Mouse (Mus musculus) effector memory CD4-positive, alpha-beta T cell, adult 7 months (primary cell): ENCODE data around the gene Glt6d1. TPM values are rescaled to one million over a fixed set of nuclear protein-coding genes. Genes with fewer than 3 reads are reported as not detected.

Experiments used
- polyA plus RNA-seq: library from polyadenylated mRNA; unstranded; fragments of 100-300 nt; shearing (Covaris generic); gene quantifications from one replicate; pipeline ENCODE4 v1.2.1, GENCODE M21; 2017

Gene Glt6d1
- 0.73 TPM for polyA plus RNA-seq

DNA sequence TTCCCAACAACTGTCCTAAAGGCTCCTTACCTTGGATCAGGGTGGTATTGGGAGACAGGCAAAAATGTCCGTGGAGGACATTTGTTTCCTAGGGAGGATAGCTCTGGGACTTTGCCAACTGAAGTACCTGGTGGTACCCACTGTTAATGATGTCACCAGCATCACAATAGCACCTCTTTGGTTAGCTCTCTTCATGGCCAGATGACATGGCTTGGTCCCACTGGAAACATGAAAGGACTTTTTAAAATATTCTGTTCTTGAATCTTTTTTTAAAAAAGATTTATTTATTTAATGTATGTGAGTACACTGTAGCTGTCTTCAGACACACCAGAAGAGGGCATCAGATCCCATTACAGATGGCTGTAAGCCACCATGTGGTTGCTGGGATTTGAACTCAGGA is at the start of gene Glt6d1:
Gene Glt6d1, minus strand, starts transcription at position 101 of the 400 bp plus-strand sequence.

DNA sequence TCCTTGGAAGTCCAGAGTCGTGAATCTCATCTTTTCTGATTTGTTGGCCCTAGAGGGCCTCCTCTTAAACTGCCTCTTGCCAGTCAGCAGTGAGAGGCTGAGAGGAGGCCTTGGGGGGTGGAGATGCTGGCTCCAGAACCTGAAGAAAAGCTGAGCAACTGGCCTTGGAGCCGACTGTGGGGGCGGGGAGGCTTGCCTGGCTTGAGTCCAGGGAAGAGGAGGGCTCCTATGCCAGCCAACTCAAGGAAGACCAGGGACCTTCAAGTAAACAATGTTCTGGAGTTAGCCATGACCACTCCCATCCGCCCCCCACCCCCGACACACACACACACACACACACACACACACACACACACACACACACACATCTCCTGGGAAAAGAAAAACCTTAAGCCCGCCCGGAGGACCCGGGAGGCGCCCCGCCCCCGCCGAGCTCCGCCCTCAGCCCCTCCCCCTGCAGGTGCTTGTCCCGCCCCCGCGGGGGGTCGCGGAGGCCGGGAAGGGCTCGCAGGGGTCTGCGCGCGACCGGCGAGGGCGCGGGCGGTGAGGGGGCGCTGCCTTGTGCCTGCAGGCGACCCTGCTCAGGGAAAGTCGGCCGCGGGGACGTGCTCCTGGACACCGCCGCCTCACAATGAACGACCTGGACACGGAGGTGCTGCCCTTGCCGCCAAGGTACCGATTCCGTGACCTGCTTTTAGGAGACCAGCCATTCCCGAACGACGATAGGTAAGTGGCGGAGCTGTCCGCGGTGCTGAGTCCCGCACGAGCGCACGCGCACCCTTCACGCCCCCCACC is 47.9 kb upstream of the Glt6d1 start, which contains the start of gene Kcnt1:
Gene Kcnt1, plus strand, starts transcription at position 398 of the 795 bp plus-strand sequence.

DNA sequence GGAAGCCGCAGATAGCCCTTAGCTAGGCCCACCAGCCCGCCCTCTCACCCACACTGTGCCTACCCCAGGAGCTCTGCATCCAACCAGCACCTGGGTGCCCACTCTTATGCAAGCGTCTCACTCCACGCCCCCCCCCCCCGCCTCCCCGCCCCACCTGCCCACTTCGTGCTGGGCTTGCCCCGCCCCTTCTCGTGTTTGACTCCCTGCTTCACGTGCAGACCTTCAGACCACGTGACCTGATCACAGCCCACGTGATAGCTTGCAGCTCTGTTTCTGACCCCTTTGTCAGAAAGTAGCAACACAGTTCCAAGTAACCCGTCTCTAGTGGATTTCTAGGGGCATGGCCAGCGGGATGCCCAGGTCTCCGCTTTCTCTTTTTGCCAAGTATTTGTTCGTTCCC is 31.6 kb upstream of the Glt6d1 start, which contains the start of gene Sohlh1:
Gene Sohlh1, minus strand, starts transcription at position 23 of the 400 bp plus-strand sequence.

DNA sequence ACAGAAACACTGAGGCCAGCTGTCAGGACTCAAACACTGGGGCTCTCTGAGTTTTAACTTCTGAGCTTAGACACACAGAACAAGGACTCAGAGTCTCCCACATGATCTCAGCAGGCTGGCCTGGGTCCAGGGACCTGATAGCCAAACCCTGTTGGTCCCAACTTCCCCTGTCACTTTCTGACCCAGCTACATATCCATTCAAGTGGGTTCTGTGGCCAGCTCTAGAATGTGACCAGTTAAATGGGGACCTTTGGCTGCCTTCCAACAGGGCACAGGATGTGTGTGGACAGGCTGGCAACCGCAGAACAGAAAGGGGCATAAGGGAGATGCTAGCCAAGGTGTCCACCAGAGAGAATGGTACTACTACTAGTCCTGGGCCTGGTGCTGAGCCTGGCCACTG is 7.2 kb upstream of the Glt6d1 start, which contains the start of gene Lcn9:
Gene Lcn9, plus strand, starts transcription at position 348 of the 400 bp plus-strand sequence.

DNA sequence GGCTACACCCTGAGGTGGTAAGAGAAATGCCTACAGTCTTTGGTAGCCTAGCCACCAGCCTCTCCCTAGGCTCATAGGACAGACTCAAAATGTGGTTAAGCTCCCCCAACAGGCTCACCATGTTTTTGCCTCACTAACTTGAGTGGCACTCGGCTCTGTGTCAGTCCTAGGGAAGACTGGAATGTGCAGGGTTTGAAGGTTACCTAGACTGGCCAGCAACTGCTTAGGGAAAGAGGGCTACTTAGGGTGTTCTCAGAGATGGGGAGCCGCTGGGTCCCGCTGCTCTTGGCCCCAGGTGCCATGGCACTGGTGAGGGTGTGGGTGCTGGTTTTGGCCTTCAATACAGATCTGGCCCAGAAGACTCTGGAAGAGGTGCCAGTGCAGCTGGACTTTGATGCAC is 33.7 kb downstream of the Glt6d1 start, which contains the start of gene Gm13539:
Gene Gm13539, plus strand, starts transcription at position 301 of the 400 bp plus-strand sequence.

DNA sequence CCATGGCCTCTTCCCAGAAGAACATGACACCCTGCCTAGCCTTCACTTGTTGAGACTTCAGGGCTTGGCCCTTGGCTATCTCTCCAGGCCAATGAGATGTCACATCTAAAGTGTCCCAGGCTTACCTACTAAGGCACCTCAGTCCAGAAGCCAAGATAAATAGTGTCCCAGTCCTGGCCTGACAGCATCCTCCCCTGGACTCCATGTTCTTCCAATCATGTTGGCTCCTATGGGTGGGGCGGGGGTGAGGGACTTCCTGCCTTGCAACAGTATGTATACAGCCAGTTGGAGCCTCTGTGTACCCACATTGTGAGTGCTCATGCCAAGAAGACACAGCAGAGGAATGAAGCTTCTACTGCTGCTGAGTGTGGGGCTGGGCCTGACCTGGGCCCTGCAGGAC is 38.9 kb downstream of the Glt6d1 start, which contains the start of gene Lcn11:
Gene Lcn11, plus strand, starts transcription at position 301 of the 400 bp plus-strand sequence.

DNA sequence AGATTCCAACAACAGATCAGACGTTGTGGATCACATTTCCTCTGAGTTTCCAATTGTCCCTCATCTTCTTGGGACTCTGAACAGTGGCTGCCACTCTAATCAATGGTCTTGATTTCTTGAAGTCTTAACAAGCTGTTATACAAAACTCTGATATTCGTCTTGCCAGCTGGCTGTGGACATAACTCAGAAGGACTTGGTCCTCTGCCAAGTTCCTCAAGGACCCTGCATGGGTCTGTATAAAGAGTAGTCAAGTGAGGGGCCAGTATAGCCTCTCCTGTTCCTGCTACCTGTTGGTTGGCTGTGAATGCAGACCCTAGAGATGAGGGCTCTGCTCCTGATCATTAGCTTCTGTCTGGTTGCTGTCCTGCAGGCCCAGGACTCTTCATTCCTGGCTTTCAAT is 50.4 kb downstream of the Glt6d1 start, which contains the start of gene Lcn3:
Gene Lcn3, plus strand, starts transcription at position 301 of the 400 bp plus-strand sequence.

Other genes starting within 250 kb of the Glt6d1 start
- gene Mamdc4, start 241.0 kb downstream of the Glt6d1 start, polyA plus RNA-seq = 1.4 TPM
- gene Phpt1, start 240.6 kb downstream of the Glt6d1 start, polyA plus RNA-seq = 49.8 TPM
- gene Ajm1, start 234.1 kb downstream of the Glt6d1 start, polyA plus RNA-seq = 1.1 TPM
- gene Rabl6, start 207.3 kb downstream of the Glt6d1 start, polyA plus RNA-seq = 33.1 TPM
- 0.22 TPM for gene Ccdc183, start 198.2 kb downstream of the Glt6d1 start, polyA plus RNA-seq
- 4.9 TPM for gene Tmem141, start 193.8 kb downstream of the Glt6d1 start, polyA plus RNA-seq
- not detected for gene Fcna, start 187.8 kb downstream of the Glt6d1 start, polyA plus RNA-seq
- not detected for gene Lcn8, start 162.7 kb downstream of the Glt6d1 start, polyA plus RNA-seq
- not detected for gene Lcn5, start 157.9 kb downstream of the Glt6d1 start, polyA plus RNA-seq
- not detected for gene Lcn6, start 139.1 kb downstream of the Glt6d1 start, polyA plus RNA-seq
- 0.46 TPM for gene Lcn10, start 133.1 kb downstream of the Glt6d1 start, polyA plus RNA-seq
- gene Obp2a, start 115.8 kb downstream of the Glt6d1 start, polyA plus RNA-seq = not detected
- 23.6 TPM for gene Bmyc, start 109.1 kb downstream of the Glt6d1 start, polyA plus RNA-seq
- gene Obp2b, start 78.8 kb downstream of the Glt6d1 start, polyA plus RNA-seq = not detected
- gene Lcn3, start 50.3 kb downstream of the Glt6d1 start, polyA plus RNA-seq = not detected
- gene Lcn11, start 38.8 kb downstream of the Glt6d1 start, polyA plus RNA-seq = not detected
- not detected for gene Gm13539, start 33.6 kb downstream of the Glt6d1 start, polyA plus RNA-seq
- not detected for gene Lcn9, start 7.3 kb upstream of the Glt6d1 start, polyA plus RNA-seq
- not detected for gene Sohlh1, start 31.4 kb upstream of the Glt6d1 start, polyA plus RNA-seq
- 0.15 TPM for gene Kcnt1, start 47.9 kb upstream of the Glt6d1 start, polyA plus RNA-seq
- gene Camsap1, start 167.4 kb upstream of the Glt6d1 start, polyA plus RNA-seq = 16.7 TPM
- gene Ubac1, start 205.9 kb upstream of the Glt6d1 start, polyA plus RNA-seq = 56.5 TPM